Mouse (Mus musculus): Measurements from ENCODE around the gene Wdr95.

Wdr95 gene

DNA sequence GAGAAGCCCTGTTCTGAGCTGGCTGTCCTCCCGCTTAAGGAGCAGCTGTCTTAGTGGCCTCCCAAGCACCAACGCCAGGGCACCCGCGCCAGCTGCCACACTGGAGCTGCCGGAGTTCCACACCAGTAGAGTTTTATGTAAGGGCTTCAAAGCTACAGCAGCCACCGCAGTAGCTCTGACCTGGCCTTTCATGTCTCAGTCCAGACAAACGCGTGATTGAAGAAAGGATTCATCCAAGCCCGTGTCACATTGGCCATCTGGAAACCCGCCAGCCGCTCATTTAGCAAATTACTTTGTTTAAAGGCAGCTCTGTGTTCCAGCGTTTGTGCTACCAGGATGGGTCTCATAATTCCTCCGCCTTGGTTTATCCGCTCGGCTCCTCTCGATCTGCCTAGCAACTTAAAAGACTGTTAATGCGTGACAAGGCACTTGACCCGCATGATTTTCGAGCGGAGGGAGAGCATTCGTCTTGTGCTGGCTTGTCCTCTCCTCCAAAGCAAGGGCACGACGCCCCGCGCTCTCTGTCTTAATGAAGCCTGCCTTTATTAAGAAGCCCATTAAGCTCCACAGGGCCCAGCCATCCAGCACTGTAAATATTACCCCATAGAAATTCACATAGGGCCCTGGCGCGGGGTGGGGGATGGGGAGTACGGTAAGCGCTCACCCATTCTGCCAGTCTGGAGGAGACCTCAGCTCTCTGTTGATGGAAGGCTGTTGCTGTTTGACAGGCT lies at the start of gene Wdr95:
Wdr95 (plus strand) TSS at position 681 of the 731 bp plus-strand sequence.
- in situ Hi-C loops (cut with MboI; ENCODE audit: unreplicated experiment in 2 of 2), result loop anchor here (10.0 kb wide), 3 partner anchors 703 to 1193 kb away; no protein-coding TSS in a partner anchor

DNA sequence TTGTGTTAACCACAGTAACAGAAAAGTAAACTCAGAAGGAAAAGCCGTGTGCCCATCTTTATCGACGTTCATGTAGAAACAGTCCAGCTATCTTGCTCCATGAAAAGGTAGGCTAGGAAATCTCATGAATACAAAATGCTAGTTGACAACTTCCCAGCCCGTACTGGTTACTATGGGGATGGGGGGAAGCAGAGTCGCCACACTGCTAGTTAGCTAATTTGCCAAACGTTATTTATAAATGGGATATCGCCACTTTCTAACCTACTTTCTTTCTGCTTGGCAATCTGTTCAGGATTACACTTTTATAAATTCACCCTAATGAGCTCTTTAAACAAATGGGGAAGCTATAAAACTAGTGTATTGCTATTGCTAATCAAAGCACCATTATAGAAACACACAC lies 46.6 kb upstream of the Wdr95 start:
- in situ Hi-C loops (cut with MboI; ENCODE audit: unreplicated experiment in 2 of 2), result no loop called here

DNA sequence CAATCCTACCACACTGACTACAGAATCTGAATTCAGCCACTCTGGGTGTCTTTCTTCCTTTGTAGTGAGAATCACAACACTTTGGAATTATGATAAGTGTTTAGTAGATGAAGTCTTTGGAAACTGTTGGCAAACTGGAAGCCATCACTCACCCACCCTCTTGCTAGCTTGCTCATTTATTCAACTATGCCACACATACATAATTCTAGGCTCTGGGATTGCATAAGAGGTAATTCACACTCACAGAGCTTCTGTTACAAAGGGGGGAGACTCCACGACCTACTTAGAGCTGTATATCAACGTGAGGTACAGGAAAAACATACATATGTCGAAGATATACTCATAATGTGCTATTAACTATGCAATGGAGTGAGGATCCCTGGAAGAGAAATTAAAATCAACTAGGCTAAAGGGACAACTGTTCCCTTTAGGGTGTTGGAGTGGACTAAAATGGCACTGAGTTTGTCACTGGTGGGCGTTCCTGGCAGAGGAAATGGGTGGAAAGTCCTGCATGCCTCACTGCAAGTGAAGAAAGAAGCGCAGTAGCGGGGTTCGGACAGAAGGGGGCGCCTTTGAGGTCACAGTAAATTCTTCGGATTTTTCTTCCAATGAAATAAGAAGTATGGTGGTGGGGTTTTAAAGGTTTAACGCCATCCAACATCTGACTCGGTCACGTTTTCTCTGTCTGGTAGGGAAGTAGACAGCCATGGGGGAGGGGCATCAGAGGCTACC lies 45.0 kb upstream of the Wdr95 start:
- in situ Hi-C loops (cut with MboI; ENCODE audit: unreplicated experiment in 2 of 2), result no loop called here

- in situ Hi-C loops (cut with MboI; ENCODE audit: unreplicated experiment in 2 of 2), result no loop called here
Measured at GRCm38 (mm10) chr5:149484270-149484669, 44.2 kb upstream of the Wdr95 start.

DNA sequence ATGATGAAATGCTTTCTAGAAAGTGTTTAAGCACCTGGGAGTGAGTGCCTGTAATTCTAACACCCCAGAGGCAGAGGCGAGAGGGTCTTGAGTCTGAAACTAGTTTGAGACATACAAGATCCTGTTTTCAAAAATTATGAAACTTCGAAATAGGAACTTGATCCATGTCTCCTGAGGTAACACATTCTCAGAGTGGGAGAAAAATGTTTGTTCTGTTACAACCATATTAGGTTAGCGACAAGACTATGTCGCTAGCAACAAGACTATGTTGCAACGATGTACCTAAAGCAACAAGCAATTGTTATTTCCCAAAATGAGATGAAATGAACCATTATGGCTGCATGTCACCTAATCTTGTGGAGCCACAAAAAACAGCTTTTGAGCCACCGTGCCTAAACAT lies 43.0 kb upstream of the Wdr95 start:
- in situ Hi-C loops (cut with MboI; ENCODE audit: unreplicated experiment in 2 of 2), result no loop called here

DNA sequence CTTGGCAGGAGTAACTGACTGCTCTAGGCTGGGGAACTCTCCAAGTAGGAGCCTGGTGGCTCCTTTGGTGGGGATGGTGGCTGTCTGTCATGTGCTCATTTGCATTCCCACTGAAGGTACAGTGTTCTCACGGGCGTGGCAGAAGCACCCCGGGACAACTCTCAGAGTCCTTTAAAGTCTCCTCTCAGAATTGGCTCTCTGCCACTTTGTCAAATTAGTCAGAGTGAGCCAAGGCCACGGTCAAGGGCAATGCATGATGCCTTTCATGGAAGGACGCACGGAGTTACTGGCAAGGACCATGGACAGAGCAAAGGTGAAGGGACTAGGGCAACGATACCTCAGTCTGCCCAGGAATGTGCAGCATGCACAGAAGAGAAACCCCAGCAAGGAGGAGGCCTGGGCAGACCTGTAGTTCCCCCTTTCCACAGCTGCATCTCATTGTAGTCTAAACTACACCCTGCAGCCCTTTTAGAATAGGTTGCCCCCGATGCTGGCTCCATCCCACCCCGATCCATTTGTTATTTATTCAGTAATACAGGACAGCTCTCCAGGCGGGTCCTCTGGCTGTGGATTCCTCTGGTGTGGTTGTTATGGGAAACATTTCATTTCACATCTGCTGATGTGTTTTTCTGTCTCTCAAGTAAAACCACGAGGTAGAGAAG lies 40.0 kb upstream of the Wdr95 start:
- in situ Hi-C loops (cut with MboI; ENCODE audit: unreplicated experiment in 2 of 2), result no loop called here

GRCm38 (mm10) chr5:149489136-149489535 lies 39.3 kb upstream of the Wdr95 start:
- in situ Hi-C loops (cut with MboI; ENCODE audit: unreplicated experiment in 2 of 2), result no loop called here

GRCm38 (mm10) chr5:149490275-149490674 lies 38.2 kb upstream of the Wdr95 start:
- in situ Hi-C loops (cut with MboI; ENCODE audit: unreplicated experiment in 2 of 2), result no loop called here

DNA sequence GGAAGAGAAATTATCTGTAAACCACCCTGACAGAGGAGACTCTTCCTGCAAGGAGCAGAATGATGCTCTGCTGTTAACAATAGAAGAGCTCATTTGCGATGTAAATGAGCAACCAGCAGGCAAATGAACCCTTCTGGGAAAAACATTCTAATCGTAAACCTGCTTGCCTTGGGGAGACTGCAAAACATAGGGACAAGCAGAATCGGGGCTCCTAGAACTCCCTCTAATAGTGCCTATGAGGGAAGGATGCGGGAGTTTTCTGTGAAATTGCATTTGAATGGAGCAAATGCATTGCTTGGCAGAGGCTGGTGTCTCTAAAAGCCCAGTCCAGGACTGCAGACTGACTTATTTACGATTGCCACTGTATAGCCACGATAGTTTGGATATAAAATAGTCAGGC lies 32.8 kb upstream of the Wdr95 start:
- in situ Hi-C loops (cut with MboI; ENCODE audit: unreplicated experiment in 2 of 2), result no loop called here

DNA sequence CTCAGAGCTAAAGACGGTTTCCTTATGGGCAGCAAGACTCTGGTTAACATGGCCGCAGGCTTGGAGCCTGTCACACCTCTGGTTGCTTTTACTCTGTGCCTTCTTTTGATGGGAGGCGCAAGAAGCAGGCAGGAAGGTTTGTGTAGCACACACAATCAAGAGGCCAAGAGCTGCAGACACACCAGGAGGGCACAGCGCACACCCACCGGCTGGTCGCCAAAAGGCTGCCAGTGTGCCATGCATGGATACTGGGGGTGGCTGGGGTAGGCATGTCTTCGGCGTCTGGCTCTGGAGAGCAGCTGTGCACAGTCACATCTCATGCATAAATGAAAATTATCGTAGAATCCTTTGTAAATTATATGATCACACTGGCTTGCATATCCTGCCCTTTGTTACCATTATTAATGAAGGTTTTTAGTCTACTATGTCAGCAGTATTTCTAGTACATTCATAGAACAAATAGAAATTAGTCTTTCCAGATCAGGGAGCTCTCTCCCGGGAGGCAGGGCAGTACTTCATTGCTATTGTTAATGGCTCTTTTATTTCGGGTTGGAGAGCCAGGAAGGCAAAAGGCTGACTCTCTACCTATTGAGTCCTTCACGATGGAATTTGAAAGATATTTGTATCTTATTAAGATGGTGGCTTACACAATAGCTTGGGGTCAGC lies 31.9 kb upstream of the Wdr95 start:
- in situ Hi-C loops (cut with MboI; ENCODE audit: unreplicated experiment in 2 of 2), result no loop called here

- in situ Hi-C loops (cut with MboI; ENCODE audit: unreplicated experiment in 2 of 2), result no loop called here
Measured at GRCm38 (mm10) chr5:149499936-149500335, 28.5 kb upstream of the Wdr95 start.

DNA sequence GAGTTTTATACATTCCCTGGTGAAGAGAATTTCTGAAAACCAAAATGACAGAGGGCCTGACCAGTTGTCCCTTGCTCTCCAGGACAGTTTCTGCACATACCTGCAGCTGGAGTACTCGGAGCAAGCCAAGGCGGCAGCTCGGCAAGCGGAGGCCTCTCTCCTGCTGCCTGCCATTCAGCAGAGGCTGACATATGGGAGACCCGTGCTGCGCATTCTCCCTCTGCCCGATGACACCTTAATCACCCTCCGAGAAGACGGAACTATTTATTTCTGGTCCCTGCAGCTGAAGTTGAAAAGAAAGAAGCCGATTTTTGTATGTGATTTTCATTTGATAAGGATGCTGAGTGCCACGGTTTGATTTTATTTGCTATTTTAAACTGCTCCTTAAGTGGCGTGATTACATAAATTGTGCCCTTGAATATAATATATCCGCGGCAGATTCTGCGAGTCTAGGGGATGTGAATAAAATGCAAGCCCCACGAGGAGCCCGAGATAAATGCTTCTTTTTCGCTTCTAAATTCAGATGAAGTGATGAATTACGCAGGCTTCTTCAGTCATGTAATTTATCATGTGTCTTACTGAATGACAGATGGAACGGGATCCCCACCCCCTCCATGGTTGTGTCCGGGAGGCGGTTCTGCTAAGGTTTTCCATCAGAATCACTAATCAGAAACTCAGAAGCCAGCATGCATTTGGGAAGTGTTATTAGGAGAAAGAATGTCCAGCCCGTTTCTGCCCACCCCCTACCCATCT lies 24.9 kb upstream of the Wdr95 start:
- in situ Hi-C loops (cut with MboI; ENCODE audit: unreplicated experiment in 2 of 2), result no loop called here

- in situ Hi-C loops (cut with MboI; ENCODE audit: unreplicated experiment in 2 of 2), result no loop called here
Measured at GRCm38 (mm10) chr5:149504985-149505384, 23.5 kb upstream of the Wdr95 start.

DNA sequence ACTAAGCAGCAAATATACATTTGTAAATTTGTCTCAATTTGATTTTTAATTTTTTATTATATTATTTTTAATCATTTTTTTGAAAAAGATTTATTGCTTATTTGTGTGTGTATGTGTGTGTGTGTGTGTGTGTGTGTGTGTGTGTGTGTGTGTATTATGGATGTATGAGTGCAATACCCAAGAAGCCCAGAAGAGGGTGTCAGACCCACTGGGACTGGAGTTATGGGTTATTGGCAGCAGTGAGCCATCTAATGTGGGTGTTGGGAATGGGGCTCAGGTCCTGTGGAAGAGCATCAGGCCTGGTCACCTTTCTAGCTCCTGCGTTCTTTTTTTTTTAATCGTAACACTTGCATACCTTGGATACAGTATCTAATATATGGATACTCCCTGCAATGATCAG lies 22.4 kb upstream of the Wdr95 start:
- in situ Hi-C loops (cut with MboI; ENCODE audit: unreplicated experiment in 2 of 2), result no loop called here

GRCm38 (mm10) chr5:149508094-149509029 lies 20.1 kb upstream of the Wdr95 start:
- in situ Hi-C loops (cut with MboI; ENCODE audit: unreplicated experiment in 2 of 2), result no loop called here

- in situ Hi-C loops (cut with MboI; ENCODE audit: unreplicated experiment in 2 of 2), result no loop called here
Measured at GRCm38 (mm10) chr5:149510323-149510722, 18.2 kb upstream of the Wdr95 start.

- in situ Hi-C loops (cut with MboI; ENCODE audit: unreplicated experiment in 2 of 2), result no loop called here
Measured at GRCm38 (mm10) chr5:149512695-149513094, 15.8 kb upstream of the Wdr95 start.

- in situ Hi-C loops (cut with MboI; ENCODE audit: unreplicated experiment in 2 of 2), result no loop called here
Measured at GRCm38 (mm10) chr5:149513438-149514086, 14.9 kb upstream of the Wdr95 start.
